Mouse (Mus musculus): ENCODE results near the gene Wfdc15a.
"Not testable (repeated sequence)": the region's sequence is repeated elsewhere in the genome, so short reads cannot be mapped to it uniquely, and the experiment has no call there.

Gene Wfdc15a

DNA sequence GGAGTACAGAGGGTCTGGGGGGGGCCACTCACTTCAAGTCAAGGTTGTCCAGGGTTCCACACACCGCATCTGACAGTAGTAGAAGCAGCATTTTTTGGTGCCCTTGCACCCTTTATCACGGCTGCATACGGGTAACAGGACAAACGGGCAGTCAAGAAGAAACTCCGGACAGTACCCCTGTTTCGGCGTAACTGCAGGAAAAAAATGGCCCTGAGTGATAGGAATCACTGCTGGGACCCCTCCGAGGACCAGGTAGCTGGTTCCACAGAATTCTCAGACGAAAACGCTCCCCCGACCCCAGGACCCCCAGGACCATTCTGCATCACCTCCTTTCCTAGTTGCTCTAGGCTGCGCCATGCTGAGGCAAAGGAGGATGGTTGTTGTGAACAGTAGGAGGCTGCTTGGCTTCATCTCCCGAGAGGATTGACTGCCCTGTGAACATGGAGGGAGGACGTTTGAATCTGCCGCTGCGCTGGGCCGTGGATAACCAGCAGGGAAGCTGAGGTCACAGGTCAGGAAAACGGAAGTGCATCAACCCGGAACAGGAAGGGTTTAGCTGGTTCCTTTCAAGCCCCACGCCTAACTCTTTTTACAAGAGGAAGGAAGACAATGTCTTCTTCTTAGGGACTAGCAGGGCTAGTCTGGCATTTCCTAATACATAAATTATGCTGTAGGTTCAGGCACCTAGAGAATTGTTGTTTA lies at the start of gene Wfdc15a:
Wfdc15a (minus strand) TSS at position 505 of the 702 bp plus-strand sequence.
- no peak for DNase-seq (ENCODE audit: low read depth)

DNA sequence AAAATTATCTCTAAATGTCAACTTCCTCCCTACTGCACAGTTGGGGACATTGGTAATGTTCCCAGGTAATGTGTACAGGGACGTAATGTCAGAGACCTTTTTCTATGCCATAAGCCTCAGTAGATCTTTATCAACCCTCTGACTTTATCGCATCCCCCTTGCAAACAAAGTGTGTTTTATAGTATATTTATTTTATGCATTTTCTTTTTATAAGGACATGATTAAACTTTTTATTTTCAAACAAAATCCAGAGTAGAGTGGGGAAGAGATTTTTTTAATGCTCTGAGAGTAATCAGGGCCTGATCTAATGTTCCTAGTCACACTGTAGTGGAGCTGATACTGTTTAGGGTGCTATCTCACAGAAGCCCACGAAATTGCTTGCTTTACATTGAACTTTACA lies 38.4 kb upstream of the Wfdc15a start, which contains the start of gene Svs2:
Svs2 (minus strand) TSS at position 101 of the 400 bp plus-strand sequence.
- DNase-seq (ENCODE audit: low read depth), result no peak

DNA sequence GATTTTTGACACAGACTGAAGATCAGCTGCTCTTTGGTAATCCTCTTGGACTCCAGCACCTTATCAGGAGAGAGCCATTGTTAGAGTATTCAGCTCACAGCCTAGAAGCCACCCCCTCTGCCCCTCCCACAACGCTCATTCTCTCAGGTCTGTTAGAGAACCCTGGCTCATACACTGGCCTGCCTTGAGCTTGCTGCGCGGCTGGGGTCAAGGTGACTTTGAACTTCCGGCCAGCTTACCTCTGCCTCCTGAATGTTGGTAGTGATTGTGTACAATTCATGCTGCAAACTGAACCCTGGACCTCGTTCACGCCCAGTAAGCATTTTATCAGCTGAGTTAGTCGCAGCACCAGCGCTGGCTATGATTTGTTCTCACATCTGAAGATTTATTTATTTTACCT lies 32.7 kb upstream of the Wfdc15a start:
- no peak for DNase-seq (ENCODE audit: low read depth)

DNA sequence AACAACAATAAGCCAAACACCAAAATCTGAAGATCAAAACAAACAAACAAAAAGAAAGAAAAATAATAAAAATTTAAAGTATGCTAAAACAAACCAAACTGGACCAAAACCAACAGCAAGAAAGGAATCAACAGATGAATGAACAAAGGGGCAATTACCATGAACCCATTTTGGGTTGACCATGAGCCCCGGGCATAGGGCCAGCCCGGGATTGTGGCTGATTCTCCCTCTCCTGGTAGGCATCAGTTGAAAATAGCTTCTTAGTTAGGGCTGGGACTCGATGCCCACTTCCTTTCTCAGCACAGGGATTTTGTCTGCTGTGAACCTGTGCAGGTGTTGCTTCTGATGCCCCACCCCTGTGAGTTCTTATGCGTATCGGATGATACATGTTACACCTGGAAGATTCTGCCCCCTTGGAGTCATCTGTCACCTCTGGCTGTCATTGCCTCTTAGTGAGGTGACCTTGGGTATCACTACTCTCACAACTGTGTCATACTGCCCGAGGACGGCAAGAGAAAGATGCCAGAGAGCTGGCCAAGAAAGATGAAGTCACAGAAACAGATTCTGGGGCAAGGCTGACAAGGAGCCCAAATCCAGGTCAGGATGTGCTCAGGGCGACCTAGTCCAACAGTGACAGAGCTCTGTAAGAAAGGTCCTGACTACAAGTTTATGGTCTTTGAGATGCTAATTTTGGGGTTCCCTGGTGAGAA lies 28.6 kb upstream of the Wfdc15a start:
- DNase-seq (ENCODE audit: low read depth), result no peak

DNA sequence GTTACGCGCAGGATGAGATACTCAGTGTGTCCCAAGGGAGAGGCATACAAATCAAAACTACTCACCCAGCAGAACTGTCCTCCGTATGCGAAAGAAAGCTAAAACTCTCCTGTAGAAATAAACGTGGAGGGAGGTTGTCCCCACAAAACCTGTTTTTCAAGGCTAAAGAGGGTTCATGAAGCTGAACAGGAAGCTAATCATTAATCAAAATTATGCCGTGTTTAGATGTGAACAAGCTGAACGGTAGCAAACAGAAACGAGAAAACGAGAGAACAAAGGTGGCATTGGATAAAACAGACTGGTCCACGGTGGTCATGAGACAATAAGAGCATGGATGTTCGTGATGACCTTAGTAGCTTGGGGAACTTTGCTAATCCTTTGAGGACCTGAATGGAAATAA lies 21.6 kb upstream of the Wfdc15a start, which contains the start of gene Wfdc15b:
Wfdc15b (minus strand) TSS at position 139 of the 400 bp plus-strand sequence.
- DNase-seq (ENCODE audit: low read depth), result no peak

DNA sequence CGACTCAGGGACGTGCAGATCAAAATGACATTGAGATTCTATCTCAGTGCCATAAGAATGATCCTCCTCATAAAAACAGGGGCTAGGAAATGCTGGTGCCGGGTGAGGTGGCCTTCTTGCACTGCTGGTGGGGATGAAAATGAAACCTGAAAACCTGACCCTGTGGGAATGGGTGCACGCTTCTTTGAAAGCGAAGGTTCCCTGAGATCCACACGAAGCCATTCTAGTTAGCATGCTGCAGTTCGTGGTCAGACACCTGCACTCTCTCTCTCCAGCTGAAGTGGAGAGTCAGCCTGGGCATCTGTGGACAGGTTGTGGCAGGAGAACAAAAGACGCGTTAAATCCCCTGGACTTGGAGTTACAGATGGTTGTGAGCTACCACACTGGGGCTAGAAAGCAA lies 19.4 kb upstream of the Wfdc15a start:
- no peak for DNase-seq (ENCODE audit: low read depth)

DNA sequence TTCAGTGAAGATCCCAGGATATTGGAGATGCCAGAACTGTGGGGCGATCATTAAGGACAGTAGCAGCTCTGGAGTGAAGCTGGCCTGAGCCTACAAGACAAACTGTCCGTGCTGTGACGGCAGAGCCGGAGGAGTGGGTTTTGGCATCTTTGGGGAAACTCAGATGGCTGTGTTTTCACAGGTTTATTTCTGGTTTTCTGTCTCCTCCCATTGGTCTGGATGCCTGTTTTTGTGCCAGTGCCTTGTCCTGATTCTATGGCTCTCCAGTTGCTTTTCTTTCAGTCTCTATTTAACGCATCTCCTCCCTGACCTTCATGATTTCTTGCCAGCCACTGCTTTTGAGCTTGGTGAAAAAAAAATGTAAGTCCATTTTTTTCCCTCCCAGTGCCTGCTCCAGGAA lies 12.8 kb upstream of the Wfdc15a start:
- DNase-seq (ENCODE audit: low read depth), result no peak

DNA sequence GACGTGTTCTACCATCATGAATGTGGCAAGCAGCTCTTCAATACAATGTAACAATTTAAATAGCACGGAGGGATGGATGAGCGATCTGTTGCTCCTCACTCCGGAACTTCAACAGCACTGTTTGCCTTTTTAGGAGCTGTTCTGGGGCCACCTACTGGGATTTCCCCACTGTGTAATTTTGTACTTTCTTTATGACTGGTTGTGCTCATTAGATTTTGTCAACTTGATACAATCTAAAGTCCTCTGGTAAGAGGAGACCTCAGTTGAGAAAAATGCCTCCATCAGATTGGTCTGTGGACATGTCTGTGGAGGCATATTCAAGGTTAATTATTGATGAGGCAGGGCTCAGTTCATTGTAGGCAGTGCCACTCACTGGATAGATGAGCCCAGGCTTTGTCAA lies 11.0 kb upstream of the Wfdc15a start:
- no peak for DNase-seq (ENCODE audit: low read depth)

DNA sequence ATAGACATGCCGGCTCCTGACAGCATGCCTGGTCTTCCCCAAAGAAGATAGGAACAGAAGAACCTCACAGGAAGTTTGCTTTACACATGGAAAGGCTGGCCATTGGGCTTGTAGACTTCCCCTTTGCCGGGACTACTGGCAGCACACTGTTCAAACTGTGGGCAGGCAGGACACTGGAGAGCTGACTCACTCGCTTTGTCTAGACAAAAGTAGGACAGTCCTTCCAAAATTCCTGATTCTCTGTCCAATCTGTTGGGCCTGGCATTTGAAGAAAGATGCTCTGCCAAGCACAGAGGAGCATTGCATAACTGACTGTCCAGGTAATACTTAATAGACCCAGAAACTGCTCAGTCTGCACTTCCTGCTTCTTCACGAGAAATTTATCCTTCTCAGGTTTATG lies 6.7 kb upstream of the Wfdc15a start:
- DNase-seq (ENCODE audit: low read depth), result no peak

DNA sequence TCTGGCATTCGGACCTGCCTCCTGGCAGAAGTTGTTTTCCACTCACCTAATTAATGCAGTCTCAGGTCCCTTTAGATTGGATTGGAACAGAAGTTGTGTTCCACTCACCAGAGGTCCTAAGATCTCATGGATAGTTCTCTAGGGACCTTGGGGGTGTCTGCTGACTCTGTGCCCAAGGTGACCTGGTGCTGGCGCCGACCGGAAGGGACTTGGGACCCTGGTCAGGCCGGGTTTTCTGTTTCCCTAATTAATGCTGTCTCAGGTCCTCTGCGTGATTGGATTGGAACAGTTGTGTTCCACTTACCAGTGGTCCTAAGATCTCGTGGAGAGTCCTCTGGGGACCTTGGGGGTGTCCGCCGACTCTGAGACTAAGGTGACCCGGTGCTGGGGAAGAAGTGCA lies 6.1 kb upstream of the Wfdc15a start:
- not testable (repeated sequence) for DNase-seq (ENCODE audit: low read depth)

DNA sequence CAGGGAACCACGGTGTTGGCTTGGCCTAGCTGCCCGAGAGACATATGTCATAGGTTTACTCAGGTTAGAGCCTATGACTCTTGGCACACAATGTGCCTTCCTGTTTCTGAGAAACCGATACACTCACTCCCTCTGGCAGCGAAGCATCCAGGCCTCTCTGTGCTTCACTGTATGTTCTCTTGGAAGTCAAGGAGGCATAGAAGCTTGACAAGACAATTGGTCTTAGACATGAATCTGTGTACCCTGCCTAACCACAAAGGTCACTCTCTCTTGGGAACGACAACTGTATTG lies 3.3 kb downstream of the Wfdc15a start:
- no peak for DNase-seq (ENCODE audit: low read depth)

DNA sequence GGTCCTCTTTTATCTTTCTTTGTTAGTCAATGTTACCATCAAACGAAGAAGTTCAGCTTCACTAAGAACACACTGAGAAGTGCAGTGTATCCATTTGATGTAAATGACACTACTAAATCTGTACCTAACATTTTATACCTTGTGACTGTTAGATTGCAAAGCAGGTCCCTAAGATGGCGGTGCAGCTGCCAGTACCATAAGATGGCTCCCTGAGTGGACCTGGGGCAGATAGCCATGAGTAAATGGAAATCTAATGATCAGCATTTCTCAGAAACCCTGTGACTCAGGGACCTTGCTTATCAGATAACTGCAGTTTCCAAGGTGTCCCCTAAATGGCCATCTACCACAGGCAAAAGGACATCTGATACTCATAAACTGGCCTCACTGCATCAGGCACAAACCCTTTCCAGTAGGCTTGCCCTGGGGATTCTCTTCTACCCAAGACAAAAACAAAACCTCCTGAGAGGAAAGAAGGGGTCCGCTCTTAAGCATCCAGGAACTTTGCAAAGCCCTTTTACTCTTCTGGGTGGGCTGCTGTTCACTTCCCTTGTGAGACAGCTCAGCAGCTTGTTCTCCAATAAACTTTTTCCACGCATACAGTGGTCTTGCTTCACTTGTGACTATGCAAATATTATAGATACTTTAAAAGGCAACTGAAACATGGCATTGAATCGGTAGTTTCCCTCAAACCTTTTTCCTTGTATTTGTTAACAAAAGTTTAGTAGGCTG lies 3.8 kb downstream of the Wfdc15a start:
- peak; percentile 12 for DNase-seq (ENCODE audit: low read depth)

DNA sequence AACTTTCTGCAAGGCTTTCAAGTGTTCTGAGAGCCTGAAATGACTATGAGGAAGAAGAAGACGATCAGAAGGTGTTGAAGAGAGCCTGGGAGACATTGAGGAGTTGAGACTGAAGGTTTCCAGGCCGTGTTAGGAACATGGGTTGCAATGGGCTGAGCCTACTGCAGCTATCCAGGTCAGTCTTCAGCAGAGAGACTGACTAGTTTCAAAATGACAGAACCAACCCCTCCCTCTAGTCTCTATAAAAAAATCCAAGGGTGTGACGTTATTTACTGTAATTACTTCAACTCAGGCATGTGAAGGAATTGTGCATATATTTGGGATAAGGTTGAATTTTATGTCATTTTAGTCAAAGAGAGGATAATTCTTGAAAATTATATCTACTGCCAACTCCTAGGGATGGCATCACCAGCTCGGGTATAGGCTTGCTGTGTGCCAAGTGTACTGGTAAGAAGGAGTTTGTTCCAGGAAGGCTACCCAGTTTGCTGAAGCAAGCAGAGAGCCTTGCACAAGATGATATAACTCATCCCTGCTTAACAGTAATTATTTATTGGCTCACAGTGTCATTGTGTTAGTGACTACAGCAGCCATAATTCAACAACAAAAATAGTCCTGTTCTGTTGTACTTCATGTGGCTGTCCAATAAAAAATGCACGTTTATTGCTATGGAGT lies 4.8 kb downstream of the Wfdc15a start:
- no peak for DNase-seq (ENCODE audit: low read depth)

DNA sequence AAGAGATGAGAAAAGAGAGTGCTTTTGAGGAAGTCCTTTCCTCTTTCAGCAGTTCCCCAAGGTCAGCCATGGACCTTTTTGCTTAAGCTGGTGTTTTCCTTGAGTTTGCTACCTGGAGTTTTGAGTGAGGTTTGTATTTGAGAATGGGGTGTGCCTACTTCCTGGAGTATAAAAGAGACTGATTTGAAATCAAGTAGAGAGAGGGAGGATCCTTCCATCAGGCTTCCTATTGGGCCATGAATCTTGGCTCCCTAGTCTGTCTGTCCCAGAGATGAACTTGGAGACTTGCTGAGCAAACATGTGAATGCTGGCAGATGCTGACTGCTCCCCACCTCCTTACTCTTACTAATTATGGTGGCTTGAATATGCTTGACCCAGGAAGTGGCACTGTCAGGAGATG lies 7.7 kb downstream of the Wfdc15a start:
- no peak for DNase-seq (ENCODE audit: low read depth)

DNA sequence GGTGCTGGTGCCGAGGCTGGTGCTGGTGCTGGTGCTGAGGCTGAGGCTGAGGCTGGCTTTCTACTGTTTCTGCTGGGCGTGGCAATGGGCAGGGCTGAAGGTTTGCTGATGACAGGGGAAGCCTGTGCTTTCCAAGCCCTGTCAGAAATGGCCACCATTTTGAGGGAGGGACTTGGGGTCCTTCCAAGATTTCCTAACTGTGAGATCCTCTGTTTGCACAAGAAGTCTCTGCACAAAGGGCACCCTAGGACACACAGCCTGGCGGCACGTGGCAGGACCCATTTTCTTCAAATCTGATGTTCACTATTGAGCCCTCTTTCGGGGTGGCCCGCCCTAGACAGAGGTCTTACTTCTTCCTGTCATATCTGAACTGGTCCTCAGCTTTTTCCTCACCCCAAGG lies 9.4 kb downstream of the Wfdc15a start, which contains the start of gene Wfdc12:
Wfdc12 (minus strand) TSS at position 33 of the 400 bp plus-strand sequence.
- no peak for DNase-seq (ENCODE audit: low read depth)

DNA sequence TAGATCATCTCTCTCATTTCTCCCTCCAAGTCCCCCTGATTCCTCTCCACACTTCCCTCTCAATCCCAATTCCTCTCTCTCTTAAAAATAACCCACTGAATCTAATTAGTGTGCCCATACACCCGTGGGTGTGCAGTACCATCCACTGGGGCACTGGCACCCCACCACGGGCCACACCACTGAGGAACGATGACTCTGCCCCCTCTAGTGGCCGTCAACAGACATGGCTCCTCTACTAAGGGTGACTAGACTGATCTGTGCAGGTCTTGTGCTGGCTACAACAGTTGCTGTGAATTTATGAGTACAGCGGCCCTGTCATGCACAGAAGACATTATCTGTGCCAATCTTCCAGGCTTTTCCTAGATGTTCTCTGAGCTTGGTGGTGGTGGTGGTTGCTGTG lies 11.2 kb downstream of the Wfdc15a start:
- DNase-seq (ENCODE audit: low read depth), result peak; percentile 58

DNA sequence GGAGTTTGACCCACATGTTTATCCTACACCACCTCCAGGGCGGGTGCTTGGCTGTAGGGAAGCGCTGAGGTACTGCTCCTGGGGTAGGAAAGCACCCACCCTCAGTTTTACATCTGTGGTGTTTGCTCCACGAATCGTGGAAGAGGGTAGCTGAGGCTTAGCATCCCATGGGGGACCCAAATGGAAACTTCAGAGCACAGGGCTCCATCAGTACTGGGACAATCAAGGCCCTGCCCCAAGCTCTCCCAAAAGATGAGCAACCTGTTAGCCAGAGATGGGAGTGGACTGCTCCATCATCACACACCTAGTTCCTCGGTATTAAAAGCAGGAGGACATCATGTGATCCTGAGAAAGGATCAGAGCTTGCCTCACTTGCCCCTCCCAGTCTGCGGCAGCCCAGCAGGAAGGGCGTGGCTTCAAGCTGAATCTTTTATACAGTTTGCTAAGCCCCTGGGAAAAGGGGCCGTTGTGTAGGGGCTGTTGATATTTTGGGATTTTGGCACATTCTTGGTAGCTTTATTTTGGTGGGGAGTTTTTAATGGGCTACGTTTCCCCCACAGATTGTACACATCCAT lies 15.7 kb downstream of the Wfdc15a start:
- DNase-seq (ENCODE audit: low read depth), result peak; percentile 20

DNA sequence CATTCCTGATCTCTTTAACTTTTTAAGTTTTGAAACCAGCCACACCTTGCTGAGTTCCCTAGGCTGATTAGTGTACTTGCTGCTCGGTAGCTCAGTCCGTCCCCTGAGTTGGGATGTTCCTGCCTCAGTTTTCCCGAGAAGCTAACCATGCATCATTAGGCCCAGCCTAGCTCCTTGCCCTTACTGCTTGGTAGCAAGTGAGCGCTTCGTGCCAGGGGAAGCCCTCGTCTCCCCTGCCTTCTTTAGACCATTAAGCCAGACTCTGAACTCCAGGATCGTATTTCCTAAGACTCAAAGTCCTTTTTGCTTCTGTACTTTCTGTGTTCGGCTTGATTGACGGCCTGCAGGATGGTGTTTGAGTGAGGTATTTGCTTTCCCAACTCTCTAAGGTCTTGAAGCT lies 16.6 kb downstream of the Wfdc15a start:
- no peak for DNase-seq (ENCODE audit: low read depth)

DNA sequence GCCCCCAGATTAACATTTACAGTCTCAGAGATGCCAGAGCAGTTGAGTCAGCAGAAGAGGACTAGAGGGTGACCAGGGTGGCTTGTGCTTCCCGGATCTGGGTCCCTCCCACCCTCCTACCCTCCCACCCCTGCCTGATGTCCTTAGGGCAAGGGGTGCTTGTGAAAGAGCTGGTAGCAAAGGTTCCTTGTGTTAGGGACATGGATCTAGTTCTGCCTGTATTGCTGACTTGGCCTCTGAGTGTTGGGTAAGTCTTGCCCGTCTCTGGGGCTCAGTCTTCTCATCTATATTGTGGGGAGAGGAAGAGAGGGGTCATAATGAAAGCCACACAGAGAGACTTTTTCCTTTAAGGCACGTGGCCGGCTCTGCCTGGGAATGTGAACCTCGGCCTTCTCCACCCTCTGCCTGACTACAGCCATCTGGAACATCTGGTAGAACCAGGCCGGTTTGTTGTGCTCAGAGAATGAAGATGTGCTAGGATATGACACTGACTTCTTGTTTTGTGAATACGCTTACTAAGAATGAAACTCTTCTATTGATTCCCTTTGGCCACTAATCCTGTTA lies 17.2 kb downstream of the Wfdc15a start, which contains the start of gene Wfdc5:
Wfdc5 (minus strand) TSS at position 51 of the 564 bp plus-strand sequence.
- DNase-seq (ENCODE audit: low read depth), result no peak

DNA sequence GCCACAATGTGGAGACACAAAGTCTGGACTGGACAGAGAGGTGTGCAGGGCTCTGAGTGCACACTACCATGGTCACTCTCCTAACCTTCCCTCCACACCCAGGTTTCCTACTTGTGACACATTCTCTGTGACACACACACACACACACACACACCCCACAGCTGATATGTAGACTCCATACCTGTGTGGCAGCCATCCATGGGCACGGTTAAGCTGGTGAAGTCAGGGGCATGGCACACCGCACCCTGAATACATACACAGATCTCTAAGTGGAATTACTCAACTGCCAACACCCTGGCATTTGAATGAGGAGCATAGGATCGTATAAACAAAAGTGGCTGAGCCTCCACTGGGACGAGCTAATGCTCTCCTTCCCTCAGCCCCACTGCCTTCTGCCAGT lies 19.2 kb downstream of the Wfdc15a start:
- no peak for DNase-seq (ENCODE audit: low read depth)

DNA sequence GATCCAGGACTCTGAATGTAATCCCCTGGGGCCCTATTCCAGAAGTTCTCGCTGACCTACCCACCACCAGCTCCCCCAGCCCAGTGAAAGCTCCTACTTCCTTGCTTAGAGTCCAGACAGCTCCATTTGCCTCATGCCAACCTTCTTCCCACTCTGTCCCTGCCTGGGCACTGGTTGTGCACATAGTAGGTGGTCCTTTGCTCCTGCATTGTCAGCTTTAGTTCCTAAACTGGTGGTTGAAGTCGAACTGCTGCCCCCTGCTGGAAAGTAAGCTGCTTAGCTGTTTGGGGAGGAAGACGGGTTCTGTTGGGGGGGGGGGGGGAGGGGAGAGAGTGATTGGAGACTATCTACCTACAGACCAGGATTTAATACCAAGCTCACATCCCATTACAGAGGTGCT lies 19.8 kb downstream of the Wfdc15a start:
- DNase-seq (ENCODE audit: low read depth), result peak; percentile 69

DNA sequence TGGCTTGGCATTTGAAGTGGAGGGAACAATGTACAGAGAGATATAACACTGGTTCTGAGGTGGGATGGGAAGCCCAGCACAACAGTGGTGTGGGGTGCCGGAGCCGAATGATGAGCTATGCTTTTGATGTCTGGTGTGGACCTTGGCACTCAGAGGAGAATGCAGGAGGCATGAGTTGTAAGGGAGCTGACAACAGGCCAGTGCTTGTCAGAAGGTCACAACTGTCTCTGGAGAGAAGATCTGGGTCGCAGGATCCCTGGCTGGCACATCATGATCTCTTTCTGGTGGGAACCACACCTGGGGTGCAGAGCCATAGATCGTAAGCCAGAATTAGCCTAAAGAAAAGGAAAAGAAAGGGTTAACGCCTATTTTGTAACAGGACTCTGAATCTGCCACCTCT lies 22.1 kb downstream of the Wfdc15a start:
- no peak for DNase-seq (ENCODE audit: low read depth)

All from 416B (cell line).